Mouse (Mus musculus) frontal cortex, postnatal 10 days (tissue): ENCODE results near the gene Pabpc4.
"Not testable (repeated sequence)": the region's sequence is repeated elsewhere in the genome, so short reads cannot be mapped to it uniquely, and the experiment has no call there.

Experiments
- DNase-seq, 2 experiments: peaks; one replicate each; pipeline ENCODE4 v3.0.0; 2022; ENCODE audit warnings: low spot score in 2 of 2, mixed read lengths in 1 of 2

Pabpc4 gene

DNA sequence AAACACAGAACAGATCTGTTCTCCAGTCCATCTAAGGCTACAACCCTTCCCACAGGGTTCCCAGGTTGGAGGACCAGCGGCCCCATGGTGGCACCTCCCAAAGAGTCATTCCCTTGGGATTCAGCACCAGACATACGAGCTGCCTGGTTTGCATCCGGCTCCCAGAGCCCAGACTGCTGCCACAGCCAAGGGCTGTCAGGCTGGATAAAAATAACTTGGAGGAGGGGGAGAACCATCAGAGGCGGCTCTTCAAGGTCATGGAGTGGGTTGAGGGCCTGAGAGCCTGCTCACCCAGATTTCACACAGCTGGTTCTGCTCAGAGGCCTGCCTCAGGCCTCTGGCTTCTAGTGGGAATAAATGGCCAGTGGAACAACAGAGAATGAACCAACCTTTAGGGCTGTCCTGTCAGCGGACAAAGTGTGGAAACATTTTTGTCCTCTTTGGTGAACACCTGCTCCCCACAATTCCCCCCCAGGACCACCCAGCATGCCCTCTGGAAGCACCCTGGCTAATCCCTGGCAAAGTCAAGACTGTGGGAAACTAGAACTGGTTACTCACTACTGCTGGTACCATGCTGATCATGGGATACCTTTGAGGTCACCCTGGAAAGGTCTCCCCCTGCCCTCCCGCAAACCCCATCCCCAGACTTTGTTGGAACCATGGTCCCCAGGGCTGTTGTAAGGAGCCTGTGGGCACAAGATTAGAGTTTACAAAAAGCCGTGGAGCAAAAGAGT is 14.8 kb upstream of the Pabpc4 start:
- DNase-seq, result no peak

DNA sequence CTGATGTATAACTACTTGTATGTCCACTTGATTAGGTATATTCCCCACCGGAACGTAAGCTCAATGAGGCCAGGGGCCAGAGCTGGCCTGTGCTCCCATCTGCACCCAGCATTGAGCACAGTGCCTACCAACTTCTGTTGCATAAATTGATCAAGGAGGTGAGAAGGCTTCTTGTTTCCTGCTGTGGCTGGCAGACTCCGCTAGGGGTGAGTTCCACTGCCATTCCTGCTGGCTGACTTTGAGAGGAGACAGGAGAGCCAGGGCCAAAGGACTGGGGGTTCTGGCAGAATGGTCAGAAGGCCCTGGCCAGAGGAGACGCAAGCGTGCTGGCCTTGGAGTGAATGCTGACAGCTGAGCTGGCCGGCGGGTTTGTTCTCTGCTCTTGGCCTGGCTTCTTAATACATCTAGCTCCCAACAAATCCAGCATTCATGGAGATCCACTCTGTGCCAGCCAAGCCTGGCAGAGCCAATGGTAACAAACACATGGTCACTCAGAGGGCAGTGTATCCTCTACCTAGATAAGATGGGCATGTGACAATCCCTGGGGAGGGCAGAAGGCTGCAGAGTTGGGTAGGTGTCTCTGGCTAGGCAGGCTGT is 13.1 kb upstream of the Pabpc4 start:
- peak; percentile 67 to 75 for DNase-seq

DNA sequence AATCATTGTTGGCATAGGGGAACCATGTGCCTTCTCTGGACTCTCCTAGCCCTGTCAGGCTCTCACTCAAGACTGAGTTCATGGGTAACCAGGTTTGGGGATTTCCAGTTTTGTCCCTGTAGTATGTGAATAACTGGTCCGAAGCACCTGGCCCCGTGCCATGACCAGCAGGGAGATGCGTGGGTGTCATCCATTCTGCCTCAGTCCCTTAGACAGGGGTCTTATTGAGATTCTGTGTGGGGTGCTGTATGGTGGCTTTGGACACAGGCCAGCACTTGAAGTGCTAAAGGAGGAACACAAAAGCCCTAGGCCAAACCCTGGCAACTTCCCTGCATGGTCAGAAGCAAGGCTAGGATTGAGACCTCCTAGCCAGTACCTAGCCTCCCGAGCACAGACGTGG is 9.9 kb upstream of the Pabpc4 start:
- DNase-seq, result peak in 1 of 2 experiments; percentile 37

DNA sequence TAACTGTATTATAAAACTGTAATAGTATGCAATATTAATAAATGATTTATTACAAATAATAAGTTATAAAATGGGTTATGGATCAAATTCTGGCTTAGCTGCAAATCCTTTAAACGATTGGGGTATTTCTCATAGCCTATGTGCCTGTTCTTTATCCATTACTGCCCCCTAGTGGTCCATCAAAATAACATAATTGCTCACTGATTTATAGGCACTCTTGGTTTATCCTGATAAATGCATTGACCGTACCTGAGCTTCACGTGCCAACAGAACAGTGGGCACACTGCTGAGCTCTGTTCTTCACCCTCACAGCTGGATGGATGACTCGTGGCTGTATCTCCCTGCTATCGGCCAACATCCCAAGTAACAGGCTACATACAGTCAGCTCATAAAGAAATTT is 7.5 kb upstream of the Pabpc4 start:
- DNase-seq, result no peak

- no peak for DNase-seq
Measured at GRCm38 (mm10) chr4:123260071-123260746, 1.9 kb upstream of the Pabpc4 start.

DNA sequence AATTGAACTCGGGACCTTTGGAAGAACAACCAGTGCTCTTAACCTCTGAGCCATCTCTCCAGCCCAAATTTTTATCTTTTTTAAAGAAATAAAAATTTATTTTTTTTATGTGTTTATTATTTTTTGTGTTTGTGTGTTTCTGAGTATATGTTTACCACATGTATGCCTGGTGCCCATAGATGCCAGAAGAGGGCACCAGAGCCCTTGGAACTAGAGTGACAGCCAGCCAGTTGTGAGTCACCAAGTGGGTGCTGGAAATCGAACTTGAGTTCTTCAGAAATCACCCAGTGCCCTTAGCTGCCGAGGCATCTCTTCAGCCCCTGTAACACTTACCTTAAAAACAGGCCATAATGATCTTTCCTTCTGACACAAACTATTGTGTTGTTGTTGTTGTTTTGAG is 8.9 kb downstream of the Pabpc4 start:
- no peak for DNase-seq

GRCm38 (mm10) chr4:123280117-123280516 is 18.0 kb downstream of the Pabpc4 start:
- DNase-seq, result no peak

DNA sequence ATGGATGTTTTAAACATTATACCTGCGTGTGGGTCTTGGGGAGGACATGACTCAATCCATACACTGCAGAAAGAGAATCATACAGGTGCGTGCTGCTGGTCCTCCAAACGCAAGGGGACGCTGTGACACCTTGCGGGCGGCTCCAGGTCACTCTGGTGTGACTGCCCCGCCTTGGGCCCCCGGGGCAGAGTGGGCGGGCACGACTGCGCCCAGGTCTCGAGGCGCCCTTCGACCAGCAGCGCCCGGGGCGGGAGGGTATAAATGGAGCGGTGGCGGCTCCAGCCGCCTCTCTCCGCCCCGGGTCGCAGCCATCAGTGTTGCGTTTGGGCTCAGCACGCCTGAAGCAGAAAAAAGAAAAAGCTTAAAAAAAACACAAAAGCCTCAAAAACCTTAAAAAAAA is 20.3 kb downstream of the Pabpc4 start:
- DNase-seq, result peak; percentile 71 to 79

- DNase-seq, result peak in 1 of 2 experiments; percentile 39
Measured at GRCm38 (mm10) chr4:123282915-123283674, 20.9 kb downstream of the Pabpc4 start.

DNA sequence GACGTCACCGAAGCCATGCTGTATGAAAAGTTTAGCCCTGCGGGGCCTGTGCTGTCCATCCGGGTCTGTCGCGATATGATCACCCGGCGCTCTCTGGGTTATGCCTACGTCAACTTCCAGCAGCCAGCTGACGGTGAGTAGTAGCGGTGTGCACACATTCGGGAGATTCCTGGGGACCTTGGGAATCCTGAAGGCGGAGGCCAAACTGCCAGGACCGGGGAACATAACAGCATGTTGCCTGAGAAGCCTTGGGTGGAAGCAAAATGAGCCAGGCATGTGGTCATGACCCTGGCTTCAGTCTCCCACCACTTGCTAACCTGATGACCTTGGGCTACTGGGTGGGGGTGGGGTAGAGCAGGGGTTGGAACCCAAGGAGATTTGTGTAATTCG is 21.5 kb downstream of the Pabpc4 start:
- not testable (repeated sequence) for DNase-seq

DNA sequence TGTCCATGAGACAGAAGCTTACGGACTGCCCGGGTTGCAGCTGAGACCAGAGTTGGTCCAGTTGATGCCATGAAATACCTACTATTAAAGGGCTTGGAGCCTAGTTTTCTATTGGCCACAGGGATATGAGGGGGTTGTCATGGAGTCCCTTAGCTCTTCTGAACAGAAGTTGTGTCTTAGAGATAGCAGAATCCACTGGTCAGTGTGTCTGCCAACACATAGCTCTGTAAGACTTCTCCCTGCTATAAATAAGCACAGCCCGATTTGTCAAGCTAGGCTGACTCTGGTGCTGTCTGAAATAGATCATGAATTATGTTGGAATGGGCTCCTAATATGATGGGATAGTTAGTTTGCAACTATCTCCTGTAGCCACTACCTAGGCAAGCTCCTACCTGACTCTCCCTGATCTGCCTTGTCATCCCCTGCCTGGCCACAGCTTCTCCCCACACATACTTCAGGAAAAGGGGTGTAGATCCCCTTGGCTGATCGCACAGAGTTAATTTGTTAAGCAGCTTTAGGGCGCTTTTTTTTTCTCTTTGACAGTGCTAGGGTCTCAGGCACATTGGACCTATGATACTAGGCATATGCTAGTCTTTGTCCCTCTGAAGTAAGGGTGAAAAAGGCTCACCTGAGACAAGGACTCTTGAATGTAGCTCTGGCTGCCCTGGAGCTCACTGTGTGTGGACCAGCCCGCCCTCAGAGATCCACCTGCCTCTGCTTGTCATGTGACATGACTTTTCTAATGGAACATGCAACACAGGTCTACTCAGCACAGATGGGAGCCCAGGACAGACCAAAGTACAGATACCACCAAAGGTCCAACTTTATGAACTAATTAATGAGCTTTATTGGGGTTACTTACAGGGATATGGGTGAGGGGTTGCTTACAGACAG is 22.8 kb downstream of the Pabpc4 start:
- DNase-seq, result no peak

DNA sequence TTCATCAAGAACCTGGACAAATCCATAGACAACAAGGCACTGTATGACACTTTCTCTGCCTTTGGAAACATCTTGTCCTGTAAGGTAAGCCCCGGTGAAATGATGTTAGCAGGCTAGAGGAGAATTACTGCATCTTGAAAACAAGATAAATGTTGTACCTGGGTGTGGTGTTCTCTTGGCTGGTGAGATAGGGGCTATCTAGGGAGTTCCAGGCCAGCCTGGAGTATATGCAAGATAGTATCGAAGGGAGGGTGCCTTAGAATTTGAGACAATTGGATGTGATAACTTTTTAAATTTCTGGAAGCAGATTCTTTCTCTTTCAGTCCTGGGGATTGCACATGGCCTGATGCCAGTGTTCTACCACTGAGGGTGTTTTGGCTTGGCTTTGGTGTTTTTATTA is 24.6 kb downstream of the Pabpc4 start:
- DNase-seq, result no peak

DNA sequence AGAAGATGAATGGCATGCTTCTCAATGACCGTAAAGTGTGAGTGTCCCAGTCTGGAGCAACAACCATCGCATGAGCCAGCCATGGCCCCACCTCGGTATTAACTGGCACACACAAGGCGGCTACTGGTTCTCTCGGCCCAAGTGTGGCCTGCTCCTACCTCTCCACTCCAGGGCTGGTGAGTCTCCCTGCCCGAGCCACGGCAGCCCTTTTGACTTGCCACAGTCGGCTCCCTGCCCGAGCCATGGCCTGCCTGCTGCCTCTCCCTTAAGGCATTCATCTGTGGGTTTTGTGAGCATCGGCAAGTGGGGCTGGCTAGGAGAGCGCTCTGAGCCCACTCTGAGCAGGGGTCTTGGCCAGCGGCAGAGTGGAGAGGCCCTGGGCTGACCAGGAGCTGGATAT is 26.9 kb downstream of the Pabpc4 start:
- DNase-seq, result no peak

GRCm38 (mm10) chr4:123292390-123292789 is 30.2 kb downstream of the Pabpc4 start:
- DNase-seq, result no peak

- DNase-seq, result no peak
Measured at GRCm38 (mm10) chr4:123292989-123293388, 30.8 kb downstream of the Pabpc4 start.

GRCm38 (mm10) chr4:123293661-123294443 is 31.7 kb downstream of the Pabpc4 start:
- DNase-seq, result no peak

- DNase-seq, result not testable (repeated sequence)
Measured at GRCm38 (mm10) chr4:123295026-123295425, 32.9 kb downstream of the Pabpc4 start.

DNA sequence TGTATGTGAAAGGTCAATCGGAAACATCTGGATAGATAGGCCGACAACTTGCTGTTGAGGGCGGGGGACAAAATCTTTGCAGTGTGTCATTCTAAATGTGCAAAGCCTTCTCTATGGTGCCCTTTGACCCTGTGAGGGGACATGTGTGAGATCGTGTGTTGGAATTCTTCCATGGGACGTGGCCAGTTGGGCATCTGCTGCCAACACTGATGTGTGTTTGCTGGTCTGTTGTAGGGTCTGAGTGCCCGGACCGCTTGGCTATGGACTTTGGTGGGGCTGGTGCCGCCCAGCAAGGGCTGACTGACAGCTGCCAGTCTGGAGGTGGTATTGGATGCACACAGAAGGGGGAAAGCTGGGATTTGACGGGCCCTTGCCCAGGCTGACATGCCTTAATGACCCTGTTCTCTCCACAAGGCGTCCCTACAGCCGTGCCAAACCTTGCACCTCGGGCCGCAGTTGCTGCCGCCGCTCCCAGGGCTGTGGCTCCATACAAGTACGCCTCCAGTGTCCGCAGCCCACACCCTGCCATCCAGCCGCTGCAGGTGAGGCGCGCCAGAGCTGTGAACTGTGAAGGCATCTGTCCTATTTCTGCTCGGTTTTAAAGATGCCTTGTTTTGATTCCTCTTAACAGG is 33.5 kb downstream of the Pabpc4 start:
- no peak for DNase-seq

DNA sequence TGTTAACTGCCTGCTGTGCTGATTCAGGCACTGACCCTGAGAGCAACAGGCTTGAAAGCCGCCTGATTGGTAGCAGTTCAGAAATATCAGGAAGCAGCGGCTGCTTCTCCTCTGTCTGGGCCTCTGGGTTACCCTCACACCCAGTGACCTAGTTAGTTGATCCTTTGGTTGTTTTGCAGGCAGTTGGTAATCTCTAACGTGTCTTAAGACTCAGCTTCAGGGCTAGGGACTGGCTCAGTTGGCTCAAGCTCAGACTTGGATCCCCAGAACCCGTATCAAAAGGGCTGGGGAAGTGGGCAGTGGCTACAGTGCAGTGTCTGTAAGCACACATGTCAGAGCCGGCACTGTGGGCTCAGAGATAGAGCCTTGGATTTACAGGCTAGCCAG is 34.0 kb downstream of the Pabpc4 start:
- DNase-seq, result no peak
